Mouse (Mus musculus) G1E (cell line): ENCODE results near the gene Als2. TPM values are rescaled to one million over a fixed set of nuclear protein-coding genes. Genes with fewer than 3 reads are reported as not detected.

Source experiments
- ATAC-seq: 2 replicates; pipeline ENCODE4 v1.8.0; 2016; ENCODE audit warnings: mild to moderate bottlenecking; ENCODE audit not compliant: insufficient number of reproducible peaks, poor library complexity, low FRiP score, severe bottlenecking; ENCODE audit errors: extremely low read depth
- DNase-seq: peaks from one replicate; pipeline ENCODE4 v3.0.0; 2012; ENCODE audit warnings: low spot score
- H3K27me3 ChIP-seq: 2 replicates; pipeline ENCODE4 v1.6.1; 2012; ENCODE audit warnings: mild to moderate bottlenecking, low read length, inconsistent platforms; ENCODE audit not compliant: insufficient read depth
- H3K36me3 ChIP-seq: replicated peaks from 2 replicates; pipeline ENCODE3; 2012; ENCODE audit warnings: mild to moderate bottlenecking, inconsistent platforms
- H3K4me1 ChIP-seq: 2 replicates; pipeline ENCODE4 v1.6.1; 2012; ENCODE audit warnings: low read depth, low read length, inconsistent platforms, mixed read lengths; ENCODE audit not compliant: insufficient read depth
- H3K4me3 ChIP-seq: 2 replicates; pipeline ENCODE4 v1.5.1; 2012; ENCODE audit warnings: low read depth, mild to moderate bottlenecking, inconsistent platforms, low read length, moderate library complexity, mixed read lengths
- H3K9me3 ChIP-seq: replicated peaks from 2 replicates; pipeline ENCODE4 v1.6.1; 2012; ENCODE audit warnings: inconsistent platforms
- CTCF ChIP-seq: IDR thresholded peaks from 2 replicates; pipeline ENCODE4 v1.5.1; 2012; ENCODE audit warnings: low read depth, low read length, inconsistent platforms, mixed read lengths
- GATA1 ChIP-seq: IDR thresholded peaks from 2 replicates; pipeline ENCODE4 v1.6.1; 2012; ENCODE audit warnings: borderline replicate concordance, low read length, inconsistent platforms, mixed read lengths
- GATA2 ChIP-seq: IDR thresholded peaks from 2 replicates; pipeline ENCODE4 v1.6.1; 2012; ENCODE audit warnings: low read depth, low read length, inconsistent platforms, borderline replicate concordance
- POLR2AphosphoS5 ChIP-seq: IDR thresholded peaks from 2 replicates; pipeline ENCODE4 v1.6.1; 2012; ENCODE audit warnings: low read depth, low read length, inconsistent platforms; ENCODE audit not compliant: insufficient replicate concordance
- TAL1 ChIP-seq: conservative IDR thresholded peaks from 2 replicates; pipeline ENCODE4 v1.6.1; 2012; ENCODE audit warnings: low read depth, low read length, inconsistent platforms, mixed read lengths
- polyA plus RNA-seq: library from polyadenylated mRNA; stranded (reverse); fragments of >175 nt; gene quantifications from 2 replicates; pipeline ENCODE4 v1.2.3, GENCODE M21; 2012
- total RNA-seq, 2 experiments: library from RNA; stranded (forward) in 1 of 2; stranded (reverse) in 1 of 2; fragments of 200-1000 nt in 1 of 2; fragments of >200 nt in 1 of 2; fragmentation: Nextera tagmentation in 1 of 2; gene quantifications; 2 replicates each; pipeline ENCODE4 v1.2.3; 2014 to 2017

Gene Als2
- total and polyA plus RNA-seq, 3 experiments: 6.9 to 42.6 (median 30.3) TPM

DNA sequence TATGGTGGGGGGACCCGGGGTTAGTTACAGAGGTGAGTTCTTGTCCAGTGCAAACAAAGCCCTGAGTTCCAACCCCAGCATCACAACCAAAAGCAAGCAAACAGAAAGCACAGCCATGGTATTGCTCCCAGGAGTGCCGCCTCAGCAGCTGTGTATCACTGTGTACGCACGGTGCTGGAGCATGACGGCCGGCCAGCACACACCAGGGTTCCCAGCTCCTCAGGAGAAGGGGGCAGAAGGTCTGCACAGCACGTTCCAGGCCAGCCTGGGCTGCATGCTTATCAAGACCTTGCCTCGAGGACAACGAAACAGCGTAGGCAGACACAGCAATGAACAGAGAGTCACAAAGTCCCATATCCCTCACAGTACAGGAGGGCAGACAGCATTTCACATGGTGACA, 34.7 kb downstream of the Als2 start:
- H3K27me3 ChIP-seq: no peaks in the 10 kb centered on the region
- H3K36me3 ChIP-seq: peaks cover 85% of the 10 kb centered on the region
- H3K4me1 ChIP-seq: no peaks in the 10 kb centered on the region; the same call in 1 of the 2 replicates
- H3K4me3 ChIP-seq: no peak overlapping the region
- no peaks in the 10 kb centered on the region for H3K9me3 ChIP-seq
- no peak for TF ChIP-seq POLR2AphosphoS5
- no peak for TF ChIP-seq TAL1
- TF ChIP-seq GATA1: no peak
- TF ChIP-seq GATA2: no peak
- TF ChIP-seq CTCF: no peak
- DNase-seq: no peak
- no peak for ATAC-seq

DNA sequence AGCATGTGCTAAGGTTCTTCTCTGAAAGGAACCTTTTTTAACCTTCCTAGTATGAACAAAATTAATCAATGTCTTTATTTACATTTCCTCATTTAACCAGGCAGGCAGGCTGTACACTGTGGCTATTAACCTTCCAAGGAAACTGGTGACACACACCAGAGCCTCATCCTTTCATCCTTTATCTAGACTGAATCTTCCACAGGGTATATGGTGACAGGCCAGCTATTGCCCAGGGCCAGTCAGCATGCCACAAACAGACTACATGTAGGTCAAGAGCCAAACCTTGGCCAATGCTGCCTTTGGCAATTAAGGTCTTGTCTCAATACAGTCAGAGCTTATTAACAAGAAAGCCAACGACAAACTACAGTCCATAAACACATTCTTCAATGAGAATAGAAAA, 35.5 kb downstream of the Als2 start:
- no peaks in the 10 kb centered on the region; the same call in 1 of the 2 replicates for H3K4me1 ChIP-seq
- ATAC-seq (no peak), DNase-seq (no peak)
- no peaks in the 10 kb centered on the region for H3K27me3 ChIP-seq
- H3K36me3 ChIP-seq: peaks cover 86% of the 10 kb centered on the region
- TF ChIP-seq POLR2AphosphoS5 (no peak), GATA1 (no peak)
- H3K4me3 ChIP-seq: no peak overlapping the region
- no peaks in the 10 kb centered on the region for H3K9me3 ChIP-seq

DNA sequence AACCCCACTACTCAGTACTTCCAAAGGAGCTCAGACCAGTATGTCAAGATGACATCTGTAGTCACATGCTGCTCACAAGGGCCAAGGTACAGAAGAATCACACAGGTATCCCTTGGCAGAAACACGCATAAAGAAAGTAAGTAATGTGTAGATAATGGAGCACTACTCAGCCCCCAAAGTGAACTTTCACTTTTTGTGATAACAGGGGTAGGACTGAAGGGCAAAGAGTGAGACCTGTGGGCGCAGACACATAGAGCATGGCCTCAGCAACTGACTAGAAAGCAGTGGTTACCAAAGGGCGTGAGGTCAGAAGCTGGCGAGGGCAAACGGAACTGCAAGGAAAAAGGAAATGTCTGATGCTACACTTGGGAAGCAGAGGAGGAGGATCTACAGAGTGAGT, 36.1 kb downstream of the Als2 start:
- Histone ChIP-seq H3K9me3 (no peaks in the 10 kb centered on the region), H3K36me3 (peaks cover 90% of the 10 kb centered on the region), H3K4me1 (no peaks in the 10 kb centered on the region; the same call in 1 of the 2 replicates), H3K4me3 (no peak overlapping the region), H3K27me3 (no peaks in the 10 kb centered on the region)
- no peak for DNase-seq
- no peak for ATAC-seq
- TF ChIP-seq GATA1 (no peak), GATA2 (no peak), CTCF (no peak), POLR2AphosphoS5 (no peak), TAL1 (no peak)

DNA sequence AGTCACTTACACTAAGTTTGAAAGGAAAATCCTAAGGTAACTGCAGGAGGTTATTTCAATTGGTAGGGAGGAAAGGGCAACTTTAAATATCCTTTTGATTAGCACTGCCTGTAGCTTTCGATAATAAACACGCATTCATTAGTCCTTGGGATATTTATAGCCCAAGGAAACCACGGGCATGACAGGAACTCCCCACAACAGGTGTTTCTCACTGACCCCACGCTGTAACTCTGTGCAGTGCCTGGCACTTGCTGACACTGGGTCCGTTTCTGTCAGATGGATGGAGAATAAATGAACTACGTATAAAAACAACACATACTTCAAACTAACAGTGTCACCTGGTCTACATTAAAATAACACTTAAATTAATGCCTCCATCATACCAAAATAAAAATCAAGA, 42.1 kb downstream of the Als2 start:
- DNase-seq (no peak), ATAC-seq (no peak)
- no peak for TF ChIP-seq GATA1
- no peak overlapping the region for H3K4me3 ChIP-seq
- no peaks in the 10 kb centered on the region for H3K4me1 ChIP-seq
- H3K36me3 ChIP-seq: peaks cover 82% of the 10 kb centered on the region
- no peaks in the 10 kb centered on the region for H3K27me3 ChIP-seq
- H3K9me3 ChIP-seq: no peaks in the 10 kb centered on the region

DNA sequence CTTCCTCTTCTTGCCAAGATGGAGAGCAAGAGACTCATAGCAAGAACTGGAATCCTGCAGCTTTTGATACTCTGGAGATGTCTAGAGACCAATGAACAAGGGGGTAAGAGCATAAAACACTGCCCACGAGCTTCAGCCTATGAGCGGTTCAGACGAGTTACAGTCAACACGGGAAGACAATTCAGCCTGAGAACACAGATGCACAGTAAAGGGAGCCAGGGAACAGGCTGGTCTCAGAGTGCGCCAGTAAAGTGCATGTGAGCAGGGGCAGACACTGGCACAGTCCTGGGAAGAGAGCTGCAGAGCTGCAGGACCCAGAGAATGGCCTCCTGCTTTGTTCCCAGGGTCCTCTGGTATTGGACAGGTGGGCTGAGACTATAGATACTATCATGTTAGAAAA, 49.2 kb downstream of the Als2 start:
- Histone ChIP-seq H3K9me3 (no peaks in the 10 kb centered on the region), H3K4me3 (no peak overlapping the region), H3K27me3 (no peaks in the 10 kb centered on the region)

DNA sequence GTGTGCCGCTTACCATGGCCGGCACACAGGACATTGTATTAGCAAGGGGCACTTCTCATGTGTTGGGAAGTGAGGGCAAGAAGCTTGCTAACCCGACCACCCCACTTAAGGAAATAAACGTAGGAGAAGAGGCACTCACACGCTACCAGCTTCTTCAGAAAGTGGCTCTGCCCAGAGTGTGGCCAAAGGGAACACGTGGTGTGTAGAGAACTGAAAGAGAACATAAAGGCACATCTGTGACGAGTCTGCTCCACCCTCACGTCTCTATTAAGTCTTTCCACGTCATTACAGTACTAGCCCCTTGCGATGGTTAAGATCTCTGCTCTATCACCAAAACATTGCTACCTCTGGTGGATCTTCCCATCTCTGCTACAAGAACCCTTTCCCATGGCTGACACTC, 50.7 kb downstream of the Als2 start:
- DNase-seq (no peak), ATAC-seq (no peak)
- no peak for TF ChIP-seq GATA1
- no peak for TF ChIP-seq POLR2AphosphoS5
- TF ChIP-seq TAL1: no peak
- no peak for TF ChIP-seq CTCF
- TF ChIP-seq GATA2: no peak
- Histone ChIP-seq H3K9me3 (no peaks in the 10 kb centered on the region), H3K4me1 (peaks cover 23% of the 10 kb centered on the region), H3K27me3 (no peaks in the 10 kb centered on the region), H3K36me3 (peaks cover 75% of the 10 kb centered on the region), H3K4me3 (no peak overlapping the region)

More for the DNA sequence above, 49.2 kb downstream of the Als2 start:
- DNase-seq: no peak
- Histone ChIP-seq H3K36me3 (peaks cover 73% of the 10 kb centered on the region), H3K4me1 (peaks cover 19% of the 10 kb centered on the region)
- no peak for ATAC-seq
- TF ChIP-seq CTCF (no peak), POLR2AphosphoS5 (no peak), TAL1 (no peak), GATA1 (no peak), GATA2 (no peak)

DNA sequence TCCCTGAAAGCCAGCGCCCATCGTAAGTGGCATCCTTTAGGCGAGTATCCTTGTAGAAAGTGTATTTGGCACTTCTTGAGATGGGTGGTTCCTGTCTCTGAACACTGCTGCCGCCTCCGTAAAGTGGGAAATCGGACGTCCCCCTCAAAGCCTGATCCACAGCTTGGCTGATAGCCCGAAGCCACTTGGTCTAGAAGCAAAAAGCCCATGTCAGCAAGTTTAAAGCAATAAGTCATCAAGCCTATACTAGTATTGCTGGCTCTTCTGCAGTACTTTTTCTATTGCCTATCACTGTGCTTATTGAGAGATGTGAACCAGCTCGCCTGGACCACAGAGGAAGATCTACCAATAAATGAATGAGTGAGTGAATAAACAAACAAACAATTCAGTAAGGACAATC, 51.6 kb downstream of the Als2 start:
- ATAC-seq: no peak
- H3K36me3 ChIP-seq: peaks cover 74% of the 10 kb centered on the region
- no peaks in the 10 kb centered on the region for H3K27me3 ChIP-seq
- no peaks in the 10 kb centered on the region for H3K9me3 ChIP-seq
- H3K4me3 ChIP-seq: no peak overlapping the region
- peaks cover 27% of the 10 kb centered on the region for H3K4me1 ChIP-seq
- no peak for DNase-seq
- no peak for TF ChIP-seq TAL1
- TF ChIP-seq GATA2: no peak
- no peak for TF ChIP-seq GATA1
- TF ChIP-seq CTCF: no peak
- no peak for TF ChIP-seq POLR2AphosphoS5
